Mouse (Mus musculus) intestine, embryonic 16.5 days (tissue): ENCODE measurements around the gene Baz2b. TPM values are rescaled to one million over a fixed set of nuclear protein-coding genes. Genes with fewer than 3 reads are reported as not detected.

Experiments used
- ATAC-seq: fragments of 200-750 bp; cut with Nextera tagmentation; 2 replicates; pipeline ENCODE4 v1.8.0; 2017; ENCODE audit warnings: moderate TSS enrichment, moderate library complexity
- H3K27ac ChIP-seq: fragments of 300-500 bp; sonication (generic); 2 replicates; pipeline ENCODE4 v1.5.1; 2014; ENCODE audit warnings: mild to moderate bottlenecking, low read length
- H3K27me3 ChIP-seq: fragments of 300-500 bp; sonication (generic); replicated peaks from 2 replicates; pipeline ENCODE4 v1.6.1; 2014; ENCODE audit warnings: low read length, control low read depth, mixed read lengths; ENCODE audit not compliant: control insufficient read depth, insufficient read depth
- H3K36me3 ChIP-seq: fragments of 300-500 bp; sonication (generic); 2 replicates; pipeline ENCODE4 v1.6.1; 2014; ENCODE audit warnings: low read length, control low read depth; ENCODE audit not compliant: control insufficient read depth, insufficient read depth
- H3K4me1 ChIP-seq: fragments of 300-500 bp; sonication (generic); 2 replicates; pipeline ENCODE4 v1.6.1; 2014; ENCODE audit warnings: low read length, control low read depth, mixed read lengths; ENCODE audit not compliant: control insufficient read depth, insufficient read depth
- H3K4me2 ChIP-seq: fragments of 300-500 bp; sonication (generic); 2 replicates; pipeline ENCODE4 v1.6.1; 2014; ENCODE audit warnings: low read depth, low read length, control low read depth
- H3K4me3 ChIP-seq: fragments of 300-500 bp; sonication (generic); 2 replicates; pipeline ENCODE4 v1.5.1; 2014; ENCODE audit warnings: mild to moderate bottlenecking, low read length
- H3K9ac ChIP-seq: fragments of 300-500 bp; sonication (generic); 2 replicates; pipeline ENCODE4 v1.6.1; 2014; ENCODE audit warnings: low read depth, low read length
- H3K9me3 ChIP-seq: fragments of 300-500 bp; sonication (generic); 2 replicates; pipeline ENCODE4 v1.6.1; 2016; ENCODE audit warnings: low read length, control low read depth; ENCODE audit not compliant: control insufficient read depth
- WGBS: fragments of 180-500 bp; shearing (Covaris S2); extraction: QIAGEN DNeasy Blood & Tissue Kit; methylation state at CpG from one replicate; pipeline ENCODE4 v1.1.7; 2014; 5-methylcytosine and 5-hydroxymethylcytosine counted together
- polyA plus RNA-seq: library from polyadenylated mRNA; unstranded; fragments of >200 nt; fragmentation: Nextera tagmentation; extraction: Ambion mirVana; gene quantifications from 2 replicates; pipeline ENCODE4 v1.2.1, GENCODE M21; 2015

Gene Baz2b
- polyA plus RNA-seq, 1 experiment from 2014 or later = 42.3 TPM

GRCm38 (mm10) chr2:59882742-59883281 lies 326.8 kb downstream of the Baz2b start:
- no peak overlapping the region for H3K9ac ChIP-seq
- no peak overlapping the region for H3K27ac ChIP-seq

GRCm38 (mm10) chr2:59881831-59882741 lies 327.6 kb downstream of the Baz2b start, which contains the start of gene Wdsub1:
Wdsub1 (minus strand) TSS chr2:59882591.
- Histone ChIP-seq H3K9ac (peak within 1 kb of the TSS; percentile 80), H3K4me1 (no peaks in the 10 kb centered on the region), H3K27me3 (no peaks in the 10 kb centered on the region), H3K36me3 (no peaks in the 10 kb centered on the region), H3K4me3 (peak within 1 kb of the TSS; percentile 77), H3K9me3 (no peaks in the 10 kb centered on the region), H3K27ac (peak within 1 kb of the TSS; percentile 57), H3K4me2 (peak within 1 kb of the TSS; percentile 55)
- WGBS = 4% methylated on average over 57 of the region's 57 CpGs
- ATAC-seq = peak; percentile 97

More at GRCm38 (mm10) chr2:59882742-59883281, 326.8 kb downstream of the Baz2b start:
- H3K36me3 ChIP-seq = no peaks in the 10 kb centered on the region
- no peaks in the 10 kb centered on the region for H3K9me3 ChIP-seq
- H3K4me3 ChIP-seq = peak overlapping the region; percentile 77
- peak overlapping the region; percentile 55 for H3K4me2 ChIP-seq
- no peaks in the 10 kb centered on the region for H3K4me1 ChIP-seq
- ATAC-seq = peak; percentile 27
- H3K27me3 ChIP-seq = no peaks in the 10 kb centered on the region
- 58% methylated on average over 8 of the region's 8 CpGs for WGBS

- Histone ChIP-seq H3K4me2 (peak overlapping the region; percentile 55), H3K36me3 (no peaks in the 10 kb centered on the region), H3K9ac (peak overlapping the region; percentile 80; the same call in 1 of the 2 replicates), H3K4me3 (peak overlapping the region; percentile 77), H3K27me3 (no peaks in the 10 kb centered on the region), H3K27ac (no peak overlapping the region), H3K4me1 (no peaks in the 10 kb centered on the region), H3K9me3 (no peaks in the 10 kb centered on the region)
- ATAC-seq = no peak
- 68% methylated on average over 6 of the region's 6 CpGs for WGBS
Observed at GRCm38 (mm10) chr2:59881404-59881803, 328.2 kb downstream of the Baz2b start.

GRCm38 (mm10) chr2:59878221-59878620 lies 331.4 kb downstream of the Baz2b start:
- no peak for ATAC-seq
- Histone ChIP-seq H3K4me2 (no peak overlapping the region), H3K4me3 (no peak overlapping the region), H3K27ac (no peak overlapping the region), H3K4me1 (no peaks in the 10 kb centered on the region), H3K27me3 (no peaks in the 10 kb centered on the region), H3K9me3 (no peaks in the 10 kb centered on the region), H3K9ac (no peak overlapping the region), H3K36me3 (0 out of 2 replicates have a peak, but pooled peaks cover 2% of the 10 kb centered on the region)
- WGBS = 70% methylated on average over 19 of the region's 19 CpGs

GRCm38 (mm10) chr2:59877335-59877734 lies 332.3 kb downstream of the Baz2b start:
- H3K36me3 ChIP-seq = 0 out of 2 replicates have a peak, but pooled peaks cover 2% of the 10 kb centered on the region
- H3K4me2 ChIP-seq = no peak overlapping the region
- H3K27ac ChIP-seq = no peak overlapping the region
- 87% methylated on average over 4 of the region's 4 CpGs for WGBS
- H3K4me1 ChIP-seq = no peaks in the 10 kb centered on the region
- H3K9me3 ChIP-seq = no peaks in the 10 kb centered on the region
- H3K9ac ChIP-seq = no peak overlapping the region
- no peaks in the 10 kb centered on the region for H3K27me3 ChIP-seq
- H3K4me3 ChIP-seq = no peak overlapping the region
- no peak for ATAC-seq

- H3K9me3 ChIP-seq = no peaks in the 10 kb centered on the region
- H3K4me1 ChIP-seq = no peaks in the 10 kb centered on the region
- H3K27ac ChIP-seq = no peak overlapping the region
- ATAC-seq = no peak
- WGBS = 91% methylated on average over 15 of the region's 15 CpGs
- H3K4me2 ChIP-seq = no peak overlapping the region
- no peak overlapping the region for H3K9ac ChIP-seq
- H3K27me3 ChIP-seq = no peaks in the 10 kb centered on the region
- H3K4me3 ChIP-seq = no peak overlapping the region
- 0 out of 2 replicates have a peak, but pooled peaks cover 2% of the 10 kb centered on the region for H3K36me3 ChIP-seq
Observed at GRCm38 (mm10) chr2:59876482-59876881, 333.2 kb downstream of the Baz2b start.

GRCm38 (mm10) chr2:59870526-59870925 lies 339.1 kb downstream of the Baz2b start:
- H3K4me1 ChIP-seq = no peaks in the 10 kb centered on the region
- H3K27ac ChIP-seq = no peak overlapping the region
- H3K4me2 ChIP-seq = no peak overlapping the region
- 90% methylated on average over 6 of the region's 6 CpGs for WGBS
- no peak overlapping the region for H3K9ac ChIP-seq
- H3K4me3 ChIP-seq = no peak overlapping the region
- no peaks in the 10 kb centered on the region for H3K27me3 ChIP-seq
- 0 out of 2 replicates have a peak, but pooled peaks cover 2% of the 10 kb centered on the region for H3K36me3 ChIP-seq
- ATAC-seq = no peak
- no peaks in the 10 kb centered on the region for H3K9me3 ChIP-seq

GRCm38 (mm10) chr2:59862618-59863017 lies 347.0 kb downstream of the Baz2b start:
- Histone ChIP-seq H3K36me3 (no peaks in the 10 kb centered on the region), H3K27ac (no peak overlapping the region), H3K9me3 (no peaks in the 10 kb centered on the region), H3K4me2 (no peak overlapping the region), H3K4me3 (no peak overlapping the region), H3K27me3 (no peaks in the 10 kb centered on the region), H3K9ac (no peak overlapping the region), H3K4me1 (no peaks in the 10 kb centered on the region)
- no peak for ATAC-seq
- WGBS = 88% methylated on average over 6 of the region's 6 CpGs

- Histone ChIP-seq H3K27ac (no peak overlapping the region), H3K9me3 (no peaks in the 10 kb centered on the region), H3K4me2 (no peak overlapping the region), H3K4me3 (no peak overlapping the region), H3K9ac (no peak overlapping the region), H3K36me3 (no peaks in the 10 kb centered on the region), H3K4me1 (no peaks in the 10 kb centered on the region), H3K27me3 (no peaks in the 10 kb centered on the region)
- ATAC-seq = no peak
- 90% methylated on average over 9 of the region's 9 CpGs for WGBS
Observed at GRCm38 (mm10) chr2:59854363-59854762, 355.3 kb downstream of the Baz2b start.
